Mouse (Mus musculus) left cerebral cortex, adult 2 months (tissue): ENCODE results near the gene Angptl6. TPM values are rescaled to one million over a fixed set of nuclear protein-coding genes. Genes with fewer than 3 reads are reported as not detected.

ENCODE experiments used
- DNase-seq, 2 experiments: peaks; one replicate each; pipeline ENCODE4 v3.0.0; 2021 to 2022; ENCODE audit warnings: low spot score in 2 of 2, mixed read lengths in 1 of 2; ENCODE audit errors: extremely low spot score in 1 of 2
- H3K27ac ChIP-seq: fragments of 200-600 bp; 2 replicates; pipeline ENCODE4 v1.8.1; 2022
- H3K4me3 ChIP-seq: fragments of 200-600 bp; 2 replicates; pipeline ENCODE4 v1.8.1; 2022
- CTCF ChIP-seq: fragments of 200-600 bp; IDR thresholded peaks from 2 replicates; pipeline ENCODE4 v1.8.1; 2022; ENCODE audit warnings: antibody characterized with exemption, mild to moderate bottlenecking, moderate library complexity
- intact Hi-C: fragments of 180-260 bp; cut with DNase I; formaldehyde crosslinking; loops from one replicate; pipeline ENCODE4 v1.15.1; 2025
- microRNA-seq, 2 experiments: library from miRNA; unstranded; fragments of <30 nt; microRNA quantifications; one replicate each; pipeline ENCODE4 v1.2.0; 2021
- total RNA-seq, 2 experiments: library from RNA; stranded (reverse); gene quantifications; 2 replicates each; pipeline ENCODE4 v1.2.3; 2021

Angptl6 gene
- total RNA-seq, 2 experiments from 2014 or later, result 9.8 to 10.1 TPM

DNA sequence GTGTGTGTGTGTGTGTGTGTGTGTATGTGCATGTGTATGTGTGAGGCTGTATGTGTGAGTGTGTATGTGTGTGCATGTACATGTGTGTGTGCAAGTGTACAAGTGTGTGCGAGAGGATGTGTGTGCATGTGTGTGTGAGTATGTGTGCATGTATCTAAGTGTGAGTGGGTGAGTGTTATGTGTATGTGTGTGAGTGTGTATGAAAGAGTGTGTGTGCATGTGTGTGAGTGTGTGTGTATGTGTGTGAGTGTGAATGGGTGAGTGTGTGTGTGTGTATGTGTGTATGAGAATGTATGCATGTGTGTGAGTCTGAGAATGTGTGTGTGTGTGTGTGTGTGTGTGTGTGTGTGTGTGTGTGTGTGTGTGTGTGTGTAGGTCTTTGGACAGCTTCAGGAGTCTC, 51.4 kb downstream of the Angptl6 start:
- no peak for DNase-seq
- intact Hi-C loops, result no loop called here
- H3K4me3 ChIP-seq, result no peak overlapping the region

DNA sequence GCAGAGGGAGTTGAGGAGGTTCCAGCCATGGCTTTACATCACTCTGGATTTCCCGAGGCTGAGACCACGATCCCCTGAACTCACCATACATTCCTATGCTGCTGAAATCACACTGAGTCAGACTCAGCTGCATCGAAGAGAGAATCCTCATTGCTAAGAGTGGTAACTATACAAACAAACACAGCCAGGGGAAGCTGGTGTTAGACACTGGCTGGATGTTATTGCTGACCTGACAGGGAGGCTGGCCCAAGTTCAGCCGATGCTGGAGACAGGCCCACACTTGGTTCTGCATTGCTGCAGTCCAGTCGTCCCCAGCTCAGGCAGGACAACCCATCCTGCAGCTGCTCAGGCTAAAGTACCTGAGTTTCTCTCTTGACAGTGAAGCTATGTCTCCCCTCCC, 53.7 kb downstream of the Angptl6 start:
- no peak for DNase-seq
- intact Hi-C loops, result no loop called here
- TF ChIP-seq CTCF, result no peak
- Histone ChIP-seq H3K4me3 (no peak overlapping the region), H3K27ac (no peak overlapping the region)

More for the DNA sequence above, 51.4 kb downstream of the Angptl6 start:
- H3K27ac ChIP-seq, result no peak overlapping the region
- TF ChIP-seq CTCF, result no peak

Small RNA genes lying within 50 kb of the gene (microRNA-seq; reads per million reads assigned to microRNA genes)
- 0.48 to 0.73 reads per million in 2 experiments for gene Mir7081

Other genes starting within 250 kb of the Angptl6 start
- 100 to 1,000 TPM; 289 to 312 TPM for gene Ubl5, start 236.8 kb downstream of the Angptl6 start, total RNA-seq
- gene Fbxl12, start 235.0 kb downstream of the Angptl6 start, total RNA-seq, result 10 to 100 TPM; 26.4 to 28.6 TPM
- gene Pin1, start 227.6 kb downstream of the Angptl6 start, total RNA-seq, result 10 to 100 TPM; 40.0 to 41.5 TPM
- gene Olfm2, start 133.4 kb downstream of the Angptl6 start, total RNA-seq, result 100 to 1,000 TPM; 152 TPM
- 1 to 10 TPM; 1.4 to 1.7 TPM for gene Col5a3, start 64.7 kb downstream of the Angptl6 start, total RNA-seq
- not detected for gene Rdh8, start 61.2 kb downstream of the Angptl6 start, total RNA-seq
- gene A230050P20Rik, start 11.1 kb downstream of the Angptl6 start, total RNA-seq, result 10 to 100 TPM; 84.3 to 88.2 TPM
- 10 to 100 TPM; 25.6 to 26.3 TPM for gene Ppan, start 8.4 kb upstream of the Angptl6 start, total RNA-seq
- 100 to 1,000 TPM; 118 to 122 TPM for gene Eif3g, start 18.9 kb upstream of the Angptl6 start, total RNA-seq
- gene Dnmt1, start 80.2 kb upstream of the Angptl6 start, total RNA-seq, result 10 to 100 TPM; 44.5 to 44.6 TPM
- 1 to 10 TPM; 3.2 to 4.4 TPM for gene S1pr2, start 97.1 kb upstream of the Angptl6 start, total RNA-seq
- 10 to 100 TPM; 59.2 to 64.2 TPM for gene Mrpl4, start 123.0 kb upstream of the Angptl6 start, total RNA-seq
- 1 to 10 TPM; 2.0 to 3.6 TPM for gene Icam1, start 136.3 kb upstream of the Angptl6 start, total RNA-seq
- gene Icam4, start 149.6 kb upstream of the Angptl6 start, total RNA-seq, result 1 to 10 TPM; 1.5 to 1.6 TPM
- 100 to 1,000 TPM; 230 to 248 TPM for gene Icam5, start 152.3 kb upstream of the Angptl6 start, total RNA-seq
- gene Zglp1, start 187.4 kb upstream of the Angptl6 start, total RNA-seq, result 1 to 10 TPM in 1 of 2 experiments, not detected in 1; 1.3 TPM
- 1 to 10 TPM; 1.7 to 3.2 TPM for gene Gm49373, start 193.4 kb upstream of the Angptl6 start, total RNA-seq
- gene Fdx1l, start 193.9 kb upstream of the Angptl6 start, total RNA-seq, result 10 to 100 TPM; 62.4 to 64.3 TPM
- gene Gm38431, start 212.3 kb upstream of the Angptl6 start, total RNA-seq, result 1 to 10 TPM; 2.2 to 4.2 TPM
- 10 to 100 TPM; 28.0 to 29.0 TPM for gene Raver1, start 212.3 kb upstream of the Angptl6 start, total RNA-seq